Mouse (Mus musculus) inflammation-experienced regulatory T-cells, adult 16 weeks (primary cell): ENCODE results near the gene Kirrel3. TPM values are rescaled to one million over a fixed set of nuclear protein-coding genes. Genes with fewer than 3 reads are reported as not detected.

Experiments used
- polyA plus RNA-seq: library from polyadenylated mRNA; unstranded; fragments of 100-300 nt; shearing (Covaris generic); gene quantifications from one replicate; pipeline ENCODE4 v1.2.1, GENCODE M21; 2017

Kirrel3 gene
- polyA plus RNA-seq, result 0.44 TPM

DNA sequence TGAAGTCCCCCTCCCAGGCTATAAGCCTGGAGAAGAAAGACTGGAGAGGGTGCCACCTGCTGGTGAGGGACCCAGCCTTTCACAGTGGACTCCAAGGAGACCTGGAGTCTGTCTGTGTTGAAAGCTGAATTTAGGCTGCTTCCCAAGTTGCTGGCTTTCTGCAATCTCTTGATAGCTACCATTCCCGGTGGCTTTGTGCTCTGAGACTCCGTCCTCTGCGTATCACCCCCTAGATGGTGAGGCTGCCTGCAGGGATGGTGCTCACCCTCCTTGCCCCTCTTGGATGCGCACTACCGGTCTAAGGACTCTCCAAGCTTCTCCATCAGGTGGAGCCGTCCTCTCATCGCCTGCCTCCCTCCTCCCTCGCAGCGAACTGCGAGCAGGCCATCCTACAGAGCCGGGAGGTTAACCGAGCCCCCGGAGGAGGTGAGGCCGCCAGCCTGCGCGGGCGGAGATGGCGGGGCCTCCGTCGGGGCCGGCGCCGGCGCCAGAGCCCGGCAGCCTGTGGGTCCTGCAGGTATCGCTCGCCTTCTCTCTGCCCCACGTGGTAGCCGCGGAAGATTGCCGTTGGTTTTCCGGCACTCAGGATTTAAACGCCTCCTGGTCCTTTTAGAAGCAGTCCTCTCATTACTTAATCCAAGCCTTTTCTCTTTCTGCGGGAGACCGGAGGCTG is at the start of gene Kirrel3:
TSS of gene Kirrel3 (plus strand) at position 136 of the 673 bp plus-strand sequence.

